Mouse (Mus musculus): ENCODE measurements around the gene Mfsd4b1. TPM values are rescaled to one million over a fixed set of nuclear protein-coding genes. Genes with fewer than 3 reads are reported as not detected.

Gene Mfsd4b1
- total RNA-seq, 1 experiment: 0.09 TPM

DNA sequence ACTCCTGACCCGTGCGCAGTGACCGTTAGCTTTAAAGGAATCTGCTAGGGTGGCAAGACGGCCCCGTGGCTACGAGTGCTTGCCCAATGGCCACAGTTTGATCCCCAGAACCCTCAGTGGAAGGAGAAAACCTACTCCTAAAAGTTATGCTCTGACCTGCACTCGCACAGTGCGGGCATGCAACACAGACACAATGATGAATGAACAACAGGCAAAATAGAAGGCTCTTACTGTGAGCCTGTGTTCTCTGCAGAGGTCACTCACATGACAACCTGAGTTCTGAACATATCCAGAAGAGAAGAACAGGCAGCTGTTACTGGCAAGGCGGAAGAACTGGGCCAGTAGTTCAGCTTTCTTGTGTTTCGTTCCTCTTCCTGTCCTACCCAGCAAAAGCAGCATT is 43.5 kb upstream of the Mfsd4b1 start:
- DNase-seq (ENCODE audit: low read depth, low spot score): no peak
- no peak overlapping the region for H3K27ac ChIP-seq (ENCODE audit: insufficient read depth, low read depth, low read length, poor library complexity, severe bottlenecking)
- H3K4me1 ChIP-seq (ENCODE audit: control insufficient read depth in 2 of 2, insufficient read depth in 2 of 2, low read length in 2 of 2, poor library complexity in 1 of 2): no peaks in the 10 kb centered on the region
- in situ Hi-C loops (cut with MboI; ENCODE audit: low sequenced_read_pairs in 2 of 2, unreplicated experiment in 2 of 2): no loop called here
- no peaks in the 10 kb centered on the region for H3K36me3 ChIP-seq (ENCODE audit: control insufficient read depth, insufficient read depth, low read length, poor library complexity, severe bottlenecking)
- H3K9me3 ChIP-seq (ENCODE audit: control insufficient read depth, insufficient read depth, low read depth, low read length): no peaks in the 10 kb centered on the region
- H3K9ac ChIP-seq (ENCODE audit: insufficient read depth, low read depth, low read length, poor library complexity, severe bottlenecking): no peak overlapping the region
- TF ChIP-seq CHD2 (IDR thresholded peaks at IDR 0.05; ENCODE audit: low read depth, low read length) (no peak), ZNF384 (IDR thresholded peaks at IDR 0.05; ENCODE audit: low read depth, low read length) (no peak), MAFK (IDR thresholded peaks at IDR 0.05; ENCODE audit: insufficient read depth, low read depth, low read length) (no peak), HCFC1 (IDR thresholded peaks at IDR 0.05; ENCODE audit: borderline replicate concordance, insufficient read depth, low read length) (no peak), ZC3H11A (IDR thresholded peaks at IDR 0.05; ENCODE audit: borderline replicate concordance, low read depth, low read length) (no peak)
- H3K4me3 ChIP-seq (ENCODE audit: insufficient read depth in 1 of 2, low read depth in 1 of 2, low read length in 2 of 2, poor library complexity in 1 of 2, severe bottlenecking in 1 of 2): no peak overlapping the region

DNA sequence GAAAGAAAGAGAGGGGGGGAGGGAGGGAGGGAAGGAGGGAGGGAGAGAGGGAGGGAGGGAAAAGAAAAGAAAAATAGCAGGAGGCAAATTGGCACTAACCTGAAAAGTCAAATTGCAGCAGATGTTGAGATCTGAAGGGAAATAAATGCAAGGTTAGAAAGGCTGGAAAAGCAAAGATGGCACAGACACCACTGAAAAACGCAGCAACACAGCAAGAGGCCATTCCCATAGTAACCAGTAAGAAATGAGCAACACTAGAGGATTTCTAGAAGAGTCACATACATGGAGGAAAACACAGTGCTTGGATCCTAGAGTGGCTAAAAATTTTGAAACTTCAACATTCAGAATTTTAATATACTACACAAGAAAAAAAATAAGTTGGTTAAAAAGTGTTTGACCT is 42.5 kb upstream of the Mfsd4b1 start:
- H3K4me3 ChIP-seq (ENCODE audit: insufficient read depth in 1 of 2, low read depth in 1 of 2, low read length in 2 of 2, poor library complexity in 1 of 2, severe bottlenecking in 1 of 2): no peak overlapping the region
- DNase-seq (ENCODE audit: low read depth, low spot score): no peak
- H3K36me3 ChIP-seq (ENCODE audit: control insufficient read depth, insufficient read depth, low read length, poor library complexity, severe bottlenecking): no peaks in the 10 kb centered on the region
- no peak overlapping the region for H3K27ac ChIP-seq (ENCODE audit: insufficient read depth, low read depth, low read length, poor library complexity, severe bottlenecking)
- no peaks in the 10 kb centered on the region for H3K4me1 ChIP-seq (ENCODE audit: control insufficient read depth in 2 of 2, insufficient read depth in 2 of 2, low read length in 2 of 2, poor library complexity in 1 of 2)
- no peaks in the 10 kb centered on the region for H3K9me3 ChIP-seq (ENCODE audit: control insufficient read depth, insufficient read depth, low read depth, low read length)
- no peak overlapping the region for H3K9ac ChIP-seq (ENCODE audit: insufficient read depth, low read depth, low read length, poor library complexity, severe bottlenecking)
- in situ Hi-C loops (cut with MboI; ENCODE audit: low sequenced_read_pairs in 2 of 2, unreplicated experiment in 2 of 2): no loop called here
- no peak for TF ChIP-seq MAFK (IDR thresholded peaks at IDR 0.05; ENCODE audit: insufficient read depth, low read depth, low read length)
- TF ChIP-seq ZC3H11A (IDR thresholded peaks at IDR 0.05; ENCODE audit: borderline replicate concordance, low read depth, low read length): no peak
- no peak for TF ChIP-seq HCFC1 (IDR thresholded peaks at IDR 0.05; ENCODE audit: borderline replicate concordance, insufficient read depth, low read length)
- TF ChIP-seq ZNF384 (IDR thresholded peaks at IDR 0.05; ENCODE audit: low read depth, low read length): no peak
- TF ChIP-seq CHD2 (IDR thresholded peaks at IDR 0.05; ENCODE audit: low read depth, low read length): no peak

DNA sequence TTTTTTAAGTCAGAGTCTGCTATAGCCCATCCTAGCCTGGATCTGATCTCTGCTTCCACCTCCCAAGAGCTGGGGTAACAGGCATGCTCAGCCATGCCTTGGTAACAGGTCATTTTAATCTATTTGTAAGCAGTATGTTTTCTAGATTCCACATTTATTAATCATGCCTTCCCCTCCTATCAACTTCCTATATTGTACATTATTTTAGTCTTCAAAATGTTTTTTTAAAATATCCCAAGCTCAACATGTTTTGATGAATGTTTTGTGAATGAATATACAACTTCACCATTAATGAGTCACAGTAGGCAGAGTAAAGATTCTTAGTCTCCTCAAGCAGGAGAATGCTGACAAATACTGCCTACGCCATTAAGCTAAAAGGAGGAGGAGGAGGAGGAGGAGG is 42.0 kb upstream of the Mfsd4b1 start:
- H3K4me3 ChIP-seq (ENCODE audit: insufficient read depth in 1 of 2, low read depth in 1 of 2, low read length in 2 of 2, poor library complexity in 1 of 2, severe bottlenecking in 1 of 2): no peak overlapping the region
- H3K9ac ChIP-seq (ENCODE audit: insufficient read depth, low read depth, low read length, poor library complexity, severe bottlenecking): no peak overlapping the region
- no peak overlapping the region for H3K27ac ChIP-seq (ENCODE audit: insufficient read depth, low read depth, low read length, poor library complexity, severe bottlenecking)
- no peaks in the 10 kb centered on the region for H3K36me3 ChIP-seq (ENCODE audit: control insufficient read depth, insufficient read depth, low read length, poor library complexity, severe bottlenecking)
- in situ Hi-C loops (cut with MboI; ENCODE audit: low sequenced_read_pairs in 2 of 2, unreplicated experiment in 2 of 2): no loop called here
- H3K9me3 ChIP-seq (ENCODE audit: control insufficient read depth, insufficient read depth, low read depth, low read length): no peaks in the 10 kb centered on the region
- TF ChIP-seq CHD2 (IDR thresholded peaks at IDR 0.05; ENCODE audit: low read depth, low read length) (no peak), HCFC1 (IDR thresholded peaks at IDR 0.05; ENCODE audit: borderline replicate concordance, insufficient read depth, low read length) (no peak), ZC3H11A (IDR thresholded peaks at IDR 0.05; ENCODE audit: borderline replicate concordance, low read depth, low read length) (no peak), MAFK (IDR thresholded peaks at IDR 0.05; ENCODE audit: insufficient read depth, low read depth, low read length) (no peak), ZNF384 (IDR thresholded peaks at IDR 0.05; ENCODE audit: low read depth, low read length) (no peak)
- no peaks in the 10 kb centered on the region for H3K4me1 ChIP-seq (ENCODE audit: control insufficient read depth in 2 of 2, insufficient read depth in 2 of 2, low read length in 2 of 2, poor library complexity in 1 of 2)
- DNase-seq (ENCODE audit: low read depth, low spot score): no peak

DNA sequence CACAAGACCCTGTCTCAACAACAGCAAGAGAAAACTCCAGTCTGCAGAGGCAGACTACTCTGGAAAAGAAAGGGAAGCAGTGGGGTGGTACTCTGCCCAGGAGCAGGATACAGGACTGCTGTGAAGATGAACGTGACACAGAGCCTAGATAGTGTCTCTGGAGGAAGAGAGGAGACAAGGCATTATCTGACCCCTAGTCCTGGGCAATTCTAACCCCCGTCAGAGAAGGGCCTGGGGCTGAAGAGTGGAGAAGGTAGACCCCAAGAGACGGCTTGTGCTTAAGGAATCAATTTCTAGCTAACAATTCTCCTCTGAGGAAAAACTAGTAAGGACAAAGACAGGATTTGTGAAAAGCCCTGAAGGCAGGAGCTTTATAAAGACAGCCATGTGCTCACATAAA is 40.3 kb upstream of the Mfsd4b1 start:
- in situ Hi-C loops (cut with MboI; ENCODE audit: low sequenced_read_pairs in 2 of 2, unreplicated experiment in 2 of 2): no loop called here
- Histone ChIP-seq H3K4me3 (ENCODE audit: insufficient read depth in 1 of 2, low read depth in 1 of 2, low read length in 2 of 2, poor library complexity in 1 of 2, severe bottlenecking in 1 of 2) (no peak overlapping the region), H3K9ac (ENCODE audit: insufficient read depth, low read depth, low read length, poor library complexity, severe bottlenecking) (no peak overlapping the region), H3K9me3 (ENCODE audit: control insufficient read depth, insufficient read depth, low read depth, low read length) (no peaks in the 10 kb centered on the region), H3K36me3 (ENCODE audit: control insufficient read depth, insufficient read depth, low read length, poor library complexity, severe bottlenecking) (no peaks in the 10 kb centered on the region), H3K27ac (ENCODE audit: insufficient read depth, low read depth, low read length, poor library complexity, severe bottlenecking) (no peak overlapping the region), H3K4me1 (ENCODE audit: control insufficient read depth in 2 of 2, insufficient read depth in 2 of 2, low read length in 2 of 2, poor library complexity in 1 of 2) (no peaks in the 10 kb centered on the region)
- DNase-seq (ENCODE audit: low read depth, low spot score): no peak
- TF ChIP-seq MAFK (IDR thresholded peaks at IDR 0.05; ENCODE audit: insufficient read depth, low read depth, low read length) (no peak), ZC3H11A (IDR thresholded peaks at IDR 0.05; ENCODE audit: borderline replicate concordance, low read depth, low read length) (no peak), ZNF384 (IDR thresholded peaks at IDR 0.05; ENCODE audit: low read depth, low read length) (no peak), CHD2 (IDR thresholded peaks at IDR 0.05; ENCODE audit: low read depth, low read length) (no peak), HCFC1 (IDR thresholded peaks at IDR 0.05; ENCODE audit: borderline replicate concordance, insufficient read depth, low read length) (no peak)
